Mouse (Mus musculus): ENCODE results near the gene Zc3h13. TPM values are rescaled to one million over a fixed set of nuclear protein-coding genes. Genes with fewer than 3 reads are reported as not detected.

Zc3h13 gene
- polyA plus RNA-seq, 1 experiment, result 9.8 TPM

DNA sequence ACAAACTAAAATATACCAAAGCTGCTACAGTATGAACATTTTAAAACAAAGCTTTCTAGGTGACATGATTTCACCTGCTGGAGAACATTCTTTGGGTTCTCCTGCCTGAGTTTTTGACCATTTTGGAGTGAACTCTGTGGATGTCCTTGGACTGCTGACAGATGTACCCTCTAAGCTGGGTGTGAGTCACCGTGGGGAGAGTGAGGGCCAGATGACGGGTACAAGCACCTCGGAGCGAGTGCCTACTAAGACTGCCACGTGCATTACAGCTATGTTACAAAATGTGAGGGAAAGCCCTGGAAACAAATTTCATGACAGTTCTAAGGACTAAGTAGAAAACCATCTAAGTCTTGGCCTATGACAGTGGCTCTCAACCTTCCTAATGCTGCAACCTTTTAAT lies 14.6 kb upstream of the Zc3h13 start:
- H3K27me3 ChIP-seq (ENCODE audit: control insufficient read depth, insufficient read depth, insufficient read length), result peaks cover 31% of the 10 kb centered on the region
- H3K79me3 ChIP-seq (ENCODE audit: low read depth), result no peaks in the 10 kb centered on the region
- no peak for TF ChIP-seq CEBPB (IDR thresholded peaks at IDR 0.05; ENCODE audit: low read depth)
- no peak for TF ChIP-seq MAX (IDR thresholded peaks at IDR 0.05)
- TF ChIP-seq FOSL1 (IDR thresholded peaks at IDR 0.05; ENCODE audit: insufficient read depth, low read length, poor library complexity, severe bottlenecking), result no peak
- no peak for TF ChIP-seq MYOD1 (IDR thresholded peaks at IDR 0.05; ENCODE audit: control insufficient read depth, insufficient read length, low read depth)
- no peak for TF ChIP-seq MYOG (IDR thresholded peaks at IDR 0.05; ENCODE audit: control insufficient read depth, extremely low read depth, insufficient read length)
- no peak for TF ChIP-seq CTCF (IDR thresholded peaks at IDR 0.05; ENCODE audit: control insufficient read depth, insufficient read depth, insufficient read length)
- no peak for TF ChIP-seq USF1 (IDR thresholded peaks at IDR 0.05; ENCODE audit: low read depth)
- no peak overlapping the region for H3ac ChIP-seq (ENCODE audit: control insufficient read depth, insufficient read length, low read depth)
- H3K79me2 ChIP-seq (ENCODE audit: control insufficient read depth, insufficient read depth), result no peaks in the 10 kb centered on the region
- H3K4me3 ChIP-seq (ENCODE audit: insufficient read depth, poor library complexity, severe bottlenecking), result no peak overlapping the region
- no peaks in the 10 kb centered on the region for H3K36me3 ChIP-seq (ENCODE audit: control insufficient read depth, insufficient read depth)

DNA sequence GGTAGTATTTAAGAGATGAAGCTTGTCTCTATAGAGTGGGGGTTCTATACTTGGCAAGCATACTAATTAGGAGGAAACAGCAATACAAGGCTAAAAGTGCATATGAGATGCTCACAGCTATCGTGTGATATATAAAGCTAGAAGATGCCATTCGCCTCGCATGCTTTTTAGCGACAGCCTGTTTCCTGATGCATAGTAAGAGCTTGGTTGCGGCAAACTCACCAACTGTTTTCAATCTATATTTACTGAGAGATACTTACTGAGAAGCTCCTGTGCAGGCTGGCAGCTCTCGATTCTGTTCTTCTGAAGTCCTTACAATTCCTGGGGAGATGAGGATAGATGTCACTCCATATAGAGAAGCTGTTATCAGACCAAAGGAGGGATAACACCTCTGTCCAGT lies 4.5 kb upstream of the Zc3h13 start:
- peaks cover 3% of the 10 kb centered on the region for H3K79me3 ChIP-seq (ENCODE audit: low read depth)
- no peak overlapping the region for H3K4me3 ChIP-seq (ENCODE audit: insufficient read depth, poor library complexity, severe bottlenecking)
- TF ChIP-seq FOSL1 (IDR thresholded peaks at IDR 0.05; ENCODE audit: insufficient read depth, low read length, poor library complexity, severe bottlenecking), result no peak
- TF ChIP-seq CEBPB (IDR thresholded peaks at IDR 0.05; ENCODE audit: low read depth), result no peak
- TF ChIP-seq MAX (IDR thresholded peaks at IDR 0.05), result no peak
- no peak for TF ChIP-seq CTCF (IDR thresholded peaks at IDR 0.05; ENCODE audit: control insufficient read depth, insufficient read depth, insufficient read length)
- TF ChIP-seq MYOG (IDR thresholded peaks at IDR 0.05; ENCODE audit: control insufficient read depth, extremely low read depth, insufficient read length), result no peak
- no peak for TF ChIP-seq USF1 (IDR thresholded peaks at IDR 0.05; ENCODE audit: low read depth)
- TF ChIP-seq MYOD1 (IDR thresholded peaks at IDR 0.05; ENCODE audit: control insufficient read depth, insufficient read length, low read depth), result no peak
- peaks cover 13% of the 10 kb centered on the region for H3K27me3 ChIP-seq (ENCODE audit: control insufficient read depth, insufficient read depth, insufficient read length)
- H3ac ChIP-seq (ENCODE audit: control insufficient read depth, insufficient read length, low read depth), result no peak overlapping the region
- no peaks in the 10 kb centered on the region for H3K36me3 ChIP-seq (ENCODE audit: control insufficient read depth, insufficient read depth)
- peaks cover 9% of the 10 kb centered on the region for H3K79me2 ChIP-seq (ENCODE audit: control insufficient read depth, insufficient read depth)

DNA sequence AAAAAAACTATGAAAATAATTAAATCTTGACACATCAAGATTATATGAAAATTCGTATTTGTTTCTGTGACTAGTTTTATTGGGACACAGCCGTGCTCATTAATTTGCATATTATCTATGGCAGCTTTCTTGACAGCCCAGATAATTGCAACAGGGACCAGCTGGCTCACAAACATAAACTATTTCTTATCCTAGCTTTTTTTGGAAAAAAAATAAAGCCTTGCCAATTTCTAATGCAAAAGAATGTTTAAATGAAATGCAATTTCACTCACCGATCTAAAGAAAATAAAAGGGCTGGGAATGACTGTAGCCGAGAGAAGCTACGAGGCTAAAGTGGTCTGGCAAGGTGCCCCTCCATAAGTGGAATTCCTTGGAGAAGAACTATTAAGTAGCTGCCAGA lies 3.8 kb upstream of the Zc3h13 start:
- Histone ChIP-seq H3K79me3 (ENCODE audit: low read depth) (peaks cover 10% of the 10 kb centered on the region), H3K27me3 (ENCODE audit: control insufficient read depth, insufficient read depth, insufficient read length) (peaks cover 9% of the 10 kb centered on the region), H3K79me2 (ENCODE audit: control insufficient read depth, insufficient read depth) (peaks cover 16% of the 10 kb centered on the region), H3K4me3 (ENCODE audit: insufficient read depth, poor library complexity, severe bottlenecking) (no peak overlapping the region), H3ac (ENCODE audit: control insufficient read depth, insufficient read length, low read depth) (no peak overlapping the region), H3K36me3 (ENCODE audit: control insufficient read depth, insufficient read depth) (no peaks in the 10 kb centered on the region)
- no peak for TF ChIP-seq CTCF (IDR thresholded peaks at IDR 0.05; ENCODE audit: control insufficient read depth, insufficient read depth, insufficient read length)
- no peak for TF ChIP-seq USF1 (IDR thresholded peaks at IDR 0.05; ENCODE audit: low read depth)
- TF ChIP-seq CEBPB (IDR thresholded peaks at IDR 0.05; ENCODE audit: low read depth), result no peak
- no peak for TF ChIP-seq MYOD1 (IDR thresholded peaks at IDR 0.05; ENCODE audit: control insufficient read depth, insufficient read length, low read depth)
- no peak for TF ChIP-seq MYOG (IDR thresholded peaks at IDR 0.05; ENCODE audit: control insufficient read depth, extremely low read depth, insufficient read length)
- no peak for TF ChIP-seq MAX (IDR thresholded peaks at IDR 0.05)
- TF ChIP-seq FOSL1 (IDR thresholded peaks at IDR 0.05; ENCODE audit: insufficient read depth, low read length, poor library complexity, severe bottlenecking), result no peak

DNA sequence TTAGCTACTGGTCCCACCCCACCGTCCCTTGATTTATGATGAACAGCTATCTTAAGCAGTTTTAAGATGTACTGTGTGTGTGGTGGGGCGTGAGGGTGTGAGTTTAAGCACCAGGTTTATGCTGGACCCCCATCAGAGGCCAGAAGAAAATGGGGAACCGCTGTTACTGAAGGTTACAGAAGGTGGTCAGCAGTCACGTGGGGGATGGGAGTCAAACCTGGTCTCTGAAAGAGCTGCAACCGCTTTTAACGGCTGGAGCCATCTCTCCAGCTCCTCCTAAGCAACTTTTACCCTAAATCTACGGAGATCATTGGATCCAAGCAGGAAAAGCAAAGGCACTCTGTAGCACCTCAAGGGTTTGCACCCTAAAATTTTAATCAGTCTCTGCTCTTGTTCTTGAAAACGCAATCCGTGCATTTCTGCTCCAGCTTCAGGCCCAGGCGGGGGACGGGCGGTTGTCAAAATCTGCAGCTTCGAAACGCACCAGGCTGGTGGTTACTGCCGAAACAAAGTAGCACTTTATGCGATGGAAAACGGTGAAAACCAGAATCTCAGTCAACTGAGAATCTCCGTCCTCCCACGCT lies 472 bp upstream of the Zc3h13 start:
- Histone ChIP-seq H3K36me3 (ENCODE audit: control insufficient read depth, insufficient read depth) (no peaks in the 10 kb centered on the region), H3K27me3 (ENCODE audit: control insufficient read depth, insufficient read depth, insufficient read length) (peaks cover 3% of the 10 kb centered on the region), H3ac (ENCODE audit: control insufficient read depth, insufficient read length, low read depth) (peak overlapping the region; percentile 34), H3K79me3 (ENCODE audit: low read depth) (peaks cover 41% of the 10 kb centered on the region), H3K4me3 (ENCODE audit: insufficient read depth, poor library complexity, severe bottlenecking) (peak overlapping the region; percentile 94), H3K79me2 (ENCODE audit: control insufficient read depth, insufficient read depth) (peaks cover 49% of the 10 kb centered on the region)
- TF ChIP-seq USF1 (IDR thresholded peaks at IDR 0.05; ENCODE audit: low read depth) (peak; percentile 30), MAX (IDR thresholded peaks at IDR 0.05) (no peak)

GRCm38 (mm10) chr14:75301081-75301480 lies 16.9 kb downstream of the Zc3h13 start:
- TF ChIP-seq MAX (IDR thresholded peaks at IDR 0.05), result no peak
- no peak for TF ChIP-seq CEBPB (IDR thresholded peaks at IDR 0.05; ENCODE audit: low read depth)
- TF ChIP-seq FOSL1 (IDR thresholded peaks at IDR 0.05; ENCODE audit: insufficient read depth, low read length, poor library complexity, severe bottlenecking), result no peak
- TF ChIP-seq CTCF (IDR thresholded peaks at IDR 0.05; ENCODE audit: control insufficient read depth, insufficient read depth, insufficient read length), result no peak
- TF ChIP-seq MYOD1 (IDR thresholded peaks at IDR 0.05; ENCODE audit: control insufficient read depth, insufficient read length, low read depth), result no peak
- no peak for TF ChIP-seq MYOG (IDR thresholded peaks at IDR 0.05; ENCODE audit: control insufficient read depth, extremely low read depth, insufficient read length)
- no peak for TF ChIP-seq USF1 (IDR thresholded peaks at IDR 0.05; ENCODE audit: low read depth)
- Histone ChIP-seq H3ac (ENCODE audit: control insufficient read depth, insufficient read length, low read depth) (no peak overlapping the region), H3K4me3 (ENCODE audit: insufficient read depth, poor library complexity, severe bottlenecking) (no peak overlapping the region), H3K79me2 (ENCODE audit: control insufficient read depth, insufficient read depth) (peaks cover 36% of the 10 kb centered on the region), H3K27me3 (ENCODE audit: control insufficient read depth, insufficient read depth, insufficient read length) (no peaks in the 10 kb centered on the region), H3K36me3 (ENCODE audit: control insufficient read depth, insufficient read depth) (no peaks in the 10 kb centered on the region), H3K79me3 (ENCODE audit: low read depth) (peaks cover 8% of the 10 kb centered on the region)

DNA sequence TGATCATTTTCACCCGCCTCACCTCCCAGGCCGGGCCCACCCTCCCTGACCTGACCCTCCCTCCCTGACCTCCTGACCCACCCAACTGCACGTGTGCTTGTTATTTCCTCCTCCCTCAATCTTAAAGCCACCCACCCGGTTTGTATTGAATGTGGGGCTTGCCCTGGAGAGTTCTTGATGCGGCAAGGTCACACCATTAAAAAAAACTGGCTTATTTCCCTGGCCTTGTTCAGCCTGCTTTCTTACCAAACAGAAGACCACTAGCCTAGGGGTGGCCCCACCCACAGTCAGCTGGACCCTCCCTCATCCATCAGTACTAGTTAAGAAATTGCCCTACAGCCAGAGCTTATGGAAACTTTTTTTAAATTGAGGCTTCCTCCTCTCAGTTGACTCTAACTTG lies 19.6 kb downstream of the Zc3h13 start:
- TF ChIP-seq MAX (IDR thresholded peaks at IDR 0.05) (no peak), FOSL1 (IDR thresholded peaks at IDR 0.05; ENCODE audit: insufficient read depth, low read length, poor library complexity, severe bottlenecking) (no peak)
- Histone ChIP-seq H3K27me3 (ENCODE audit: control insufficient read depth, insufficient read depth, insufficient read length) (no peaks in the 10 kb centered on the region), H3K79me3 (ENCODE audit: low read depth) (peaks cover 8% of the 10 kb centered on the region), H3K36me3 (ENCODE audit: control insufficient read depth, insufficient read depth) (no peaks in the 10 kb centered on the region), H3K79me2 (ENCODE audit: control insufficient read depth, insufficient read depth) (peaks cover 32% of the 10 kb centered on the region), H3ac (ENCODE audit: control insufficient read depth, insufficient read length, low read depth) (no peak overlapping the region), H3K4me3 (ENCODE audit: insufficient read depth, poor library complexity, severe bottlenecking) (no peak overlapping the region)
